Mouse (Mus musculus) megakaryocyte, embryonic 14.5 days (primary cell): ENCODE measurements around the gene Eln.

ENCODE experiments used
- FLI1 ChIP-seq: IDR thresholded peaks from 2 replicates; pipeline ENCODE4 v1.6.1; 2012; ENCODE audit warnings: low read length, inconsistent platforms, mixed read lengths
- GATA1 ChIP-seq: IDR thresholded peaks from 3 replicates; pipeline ENCODE4 v1.6.1; 2012; ENCODE audit warnings: mixed read lengths, low read length, inconsistent platforms, borderline replicate concordance

- no peak for TF ChIP-seq FLI1
- TF ChIP-seq GATA1, result no peak
These were observed 8.9 kb upstream of the Eln start for GRCm38 (mm10) chr5:134756031-134756430.
